Mouse (Mus musculus) fat pad, adult 2 months (tissue): ENCODE data around the gene Cyp27b1.

Experiments
- DNase-seq: peaks from one replicate; pipeline ENCODE4 v3.0.0-alpha.2; 2011; ENCODE audit warnings: low read depth, low spot score; ENCODE audit errors: extremely low read depth

Cyp27b1 gene

DNA sequence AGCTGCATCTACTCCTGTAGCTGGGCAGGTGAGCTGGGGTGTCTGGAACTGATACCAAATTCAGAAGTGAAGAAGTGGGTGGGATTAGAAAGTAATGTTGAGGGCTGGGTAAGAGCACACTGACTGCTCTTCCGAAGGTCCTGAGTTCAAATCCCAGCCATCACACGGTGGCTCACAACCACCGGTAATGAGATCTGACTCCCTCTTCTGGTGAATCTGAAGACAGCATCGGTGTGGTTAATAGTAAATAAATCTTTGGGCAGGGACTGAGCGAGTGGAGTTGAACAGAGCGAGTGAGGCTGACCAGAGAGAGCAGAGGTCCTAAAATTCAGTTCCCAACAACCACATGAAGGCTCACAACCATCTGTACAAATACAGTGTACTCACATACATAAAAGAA is 37.6 kb downstream of the Cyp27b1 start:
- DNase-seq, result no peak

GRCm38 (mm10) chr10:127090560-127091411 is 42.7 kb downstream of the Cyp27b1 start:
- no peak for DNase-seq

GRCm38 (mm10) chr10:127091507-127092396 is 43.7 kb downstream of the Cyp27b1 start:
- no peak for DNase-seq

GRCm38 (mm10) chr10:127092742-127093141 is 44.7 kb downstream of the Cyp27b1 start:
- no peak for DNase-seq

GRCm38 (mm10) chr10:127094382-127094802 is 46.3 kb downstream of the Cyp27b1 start:
- DNase-seq, result no peak

GRCm38 (mm10) chr10:127098514-127098913 is 50.5 kb downstream of the Cyp27b1 start:
- DNase-seq, result no peak

GRCm38 (mm10) chr10:127099191-127099590 is 51.1 kb downstream of the Cyp27b1 start:
- DNase-seq, result no peak

DNA sequence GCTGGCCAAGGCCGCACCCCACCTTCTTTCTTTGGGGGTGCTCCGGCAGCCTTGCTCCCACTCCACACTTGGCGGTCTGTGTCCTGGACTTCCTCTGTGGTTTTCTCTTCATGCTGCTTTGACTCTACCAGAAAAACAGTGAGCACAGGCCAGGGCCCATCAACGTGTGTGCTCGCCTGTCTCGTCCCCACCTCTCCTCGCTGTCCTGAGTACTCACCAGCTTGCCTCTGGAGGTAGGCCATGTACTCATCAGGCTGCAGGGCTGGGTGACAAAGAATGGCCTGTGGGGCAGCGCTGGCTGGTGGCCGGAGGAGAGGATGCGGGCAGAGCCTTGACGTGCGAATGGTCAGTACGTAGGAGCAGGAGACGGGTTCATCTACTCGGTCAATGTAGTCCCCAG is 51.8 kb downstream of the Cyp27b1 start:
- DNase-seq, result no peak

DNA sequence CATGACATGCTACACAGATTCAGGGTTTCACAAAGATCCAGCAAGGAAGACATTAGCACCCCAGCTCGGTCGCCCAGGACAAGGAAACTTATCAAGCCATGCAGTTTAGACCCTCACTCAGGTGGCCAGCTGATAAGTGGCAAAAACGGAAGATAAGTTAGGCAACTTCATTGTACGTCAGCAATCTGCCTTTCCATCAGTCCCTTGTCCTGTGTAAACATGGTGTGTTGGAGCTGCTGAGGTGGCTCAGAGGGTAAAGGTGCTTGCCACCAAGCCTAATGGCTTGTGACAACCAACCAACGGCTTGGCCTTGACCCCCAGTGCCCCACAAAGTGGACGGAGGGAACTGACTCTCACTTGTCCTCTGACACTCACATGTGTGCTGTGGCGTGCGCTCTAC is 52.4 kb downstream of the Cyp27b1 start:
- DNase-seq, result no peak

DNA sequence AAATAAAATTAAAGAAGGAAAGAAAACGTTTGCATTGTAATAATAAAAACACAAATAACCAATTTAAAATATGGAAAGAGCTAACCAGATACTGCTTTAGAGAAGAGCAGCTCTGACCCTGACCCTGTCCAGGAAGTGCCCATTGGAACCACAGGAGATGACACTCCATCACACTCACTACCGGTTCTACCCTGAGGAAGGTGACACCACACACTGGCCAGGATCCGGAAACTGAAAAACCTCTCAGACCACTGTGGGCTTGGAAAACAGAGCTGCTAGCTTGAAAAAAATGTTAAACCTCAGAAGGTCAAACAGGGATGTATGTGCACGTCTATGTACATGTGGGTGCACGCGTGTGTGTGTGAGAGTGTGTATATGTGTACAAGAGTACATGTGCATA is 53.1 kb downstream of the Cyp27b1 start:
- DNase-seq, result no peak
